Mouse (Mus musculus): ENCODE measurements around the gene Gsta2.
"Not testable (repeated sequence)": the region's sequence is repeated elsewhere in the genome, so short reads cannot be mapped to it uniquely, and the experiment has no call there.

Gsta2 gene

DNA sequence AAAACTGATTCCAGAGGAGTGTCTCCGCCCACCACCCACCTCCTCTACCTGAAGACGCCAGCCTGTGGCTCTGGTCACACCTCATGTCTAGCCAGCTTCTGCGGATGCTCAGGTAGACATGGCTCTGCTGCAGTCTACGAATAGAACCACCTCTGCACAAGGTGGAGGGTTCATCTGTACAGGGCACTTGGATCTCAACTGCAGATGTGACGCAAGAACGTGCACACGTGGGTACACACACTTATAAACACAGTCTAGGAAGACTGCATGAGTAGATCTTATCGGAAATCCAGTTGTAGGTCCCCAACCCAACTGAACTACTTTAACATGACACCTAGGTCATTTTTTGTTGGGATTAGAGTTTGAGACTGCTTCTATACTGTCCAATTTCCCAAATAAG, at the start of gene Gsta2:
Gene Gsta2, minus strand, starts transcription at position 178 of the 400 bp plus-strand sequence.
- no peak for DNase-seq (ENCODE audit: low spot score in 2 of 2)

DNA sequence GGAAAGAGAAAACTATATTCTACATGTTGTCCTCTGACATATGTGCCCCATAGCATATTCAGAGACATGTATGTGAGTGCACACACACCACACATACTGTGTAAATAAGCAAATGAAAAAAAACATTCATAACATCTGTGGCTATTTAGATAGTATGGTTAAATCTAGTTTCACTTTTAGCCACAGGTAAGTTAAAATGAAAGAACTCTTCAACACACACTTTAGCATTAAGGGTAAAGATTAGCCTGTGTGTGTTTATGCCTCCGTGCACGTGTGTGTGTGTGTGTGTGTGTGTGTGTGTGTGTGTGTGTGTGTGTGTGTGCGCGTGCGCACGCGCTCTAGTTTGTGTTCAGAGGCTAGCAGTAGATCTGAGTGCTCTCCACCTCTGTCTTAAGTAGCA, 46.0 kb upstream of the Gsta2 start:
- DNase-seq (ENCODE audit: low spot score in 2 of 2) = no peak

- DNase-seq (ENCODE audit: low spot score in 2 of 2) = no peak
Observed at GRCm38 (mm10) chr9:78400570-78400969, 45.0 kb upstream of the Gsta2 start.

DNA sequence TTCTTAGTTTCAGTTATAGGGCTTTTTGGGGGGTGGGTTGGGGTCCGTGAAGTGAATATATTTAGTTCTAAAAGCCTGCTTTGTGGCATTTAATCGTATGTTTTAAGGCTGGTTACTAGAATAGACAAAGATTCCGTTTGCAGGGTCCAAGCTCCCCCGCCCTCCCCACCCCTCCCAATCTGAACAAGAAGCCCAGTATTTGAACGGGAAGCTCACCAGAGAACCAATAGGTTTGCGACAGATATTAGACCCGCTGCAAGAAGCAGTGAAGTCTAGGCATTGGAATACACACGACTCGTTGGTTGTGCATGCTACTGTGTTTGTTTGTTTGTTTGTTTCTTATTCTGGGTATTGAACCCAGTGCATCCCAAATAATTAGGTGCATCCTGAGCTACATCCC, 40.9 kb upstream of the Gsta2 start:
- DNase-seq (ENCODE audit: low spot score in 2 of 2) = no peak

DNA sequence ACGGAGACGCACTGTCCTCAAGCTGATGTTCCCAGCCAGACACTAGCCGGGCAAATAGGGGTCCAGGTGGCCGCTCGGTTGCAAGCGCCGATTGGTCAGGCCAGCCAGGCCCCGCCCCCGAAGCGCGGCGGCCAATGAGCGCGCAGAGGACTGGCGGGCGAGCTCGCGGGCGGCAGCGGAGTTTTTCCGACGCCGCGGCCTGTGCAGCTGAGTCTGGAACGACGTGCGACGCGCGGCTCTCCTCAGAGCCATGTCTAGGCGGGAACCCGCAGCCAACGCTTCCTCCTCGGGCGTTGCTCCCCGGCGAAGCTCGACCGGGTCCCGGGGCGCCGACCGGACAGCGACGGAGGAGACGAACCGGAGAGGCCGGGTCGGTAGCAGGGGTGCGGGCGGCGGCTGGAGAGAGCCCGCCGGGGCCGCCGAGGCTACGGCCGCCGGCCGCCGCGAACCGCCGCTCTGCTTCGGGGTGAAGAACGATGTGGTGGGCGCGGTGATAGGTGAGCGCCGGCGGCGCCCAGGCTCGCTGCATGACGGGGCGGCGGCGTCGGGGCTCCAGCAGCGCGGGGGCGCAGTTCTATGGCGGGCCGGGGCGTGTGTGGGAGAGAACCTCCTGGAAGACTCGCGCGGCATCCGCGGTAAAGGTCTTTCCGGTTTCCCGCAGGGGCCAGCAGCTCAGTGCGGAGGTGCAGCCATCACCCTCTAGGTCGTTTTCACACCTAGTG, 40.2 kb upstream of the Gsta2 start, which contains the start of gene Ddx43:
Gene Ddx43, plus strand, starts transcription at position 148 of the 722 bp plus-strand sequence.
- DNase-seq (ENCODE audit: low spot score in 2 of 2) = peak in 1 of 2 experiments; percentile 14

GRCm38 (mm10) chr9:78395244-78395629, 39.6 kb upstream of the Gsta2 start:
- DNase-seq (ENCODE audit: low spot score in 2 of 2) = no peak

DNA sequence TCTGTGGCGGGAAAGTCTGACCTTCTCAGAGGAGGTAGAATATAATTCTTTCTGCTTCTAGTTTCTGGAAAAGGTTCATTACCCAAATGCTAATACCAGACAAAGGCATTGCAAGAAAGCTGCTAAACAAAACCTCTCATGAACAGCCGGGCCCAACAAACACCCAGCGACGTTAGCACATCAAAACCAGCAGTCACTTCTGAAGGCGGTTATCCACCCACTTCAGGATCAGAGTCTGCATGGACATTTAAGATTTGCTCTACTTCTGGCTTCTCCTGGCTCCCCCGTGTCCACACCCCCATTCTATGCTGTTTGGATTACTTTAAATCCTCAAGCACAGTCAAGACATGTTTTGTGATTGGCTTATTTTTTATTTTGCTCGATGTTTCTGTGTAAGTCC, 39.0 kb upstream of the Gsta2 start:
- DNase-seq (ENCODE audit: low spot score in 2 of 2) = no peak

- DNase-seq (ENCODE audit: low spot score in 2 of 2) = no peak
Observed at GRCm38 (mm10) chr9:78393741-78394140, 38.2 kb upstream of the Gsta2 start.

- no peak for DNase-seq (ENCODE audit: low spot score in 2 of 2)
Observed at GRCm38 (mm10) chr9:78389981-78390380, 34.4 kb upstream of the Gsta2 start.

DNA sequence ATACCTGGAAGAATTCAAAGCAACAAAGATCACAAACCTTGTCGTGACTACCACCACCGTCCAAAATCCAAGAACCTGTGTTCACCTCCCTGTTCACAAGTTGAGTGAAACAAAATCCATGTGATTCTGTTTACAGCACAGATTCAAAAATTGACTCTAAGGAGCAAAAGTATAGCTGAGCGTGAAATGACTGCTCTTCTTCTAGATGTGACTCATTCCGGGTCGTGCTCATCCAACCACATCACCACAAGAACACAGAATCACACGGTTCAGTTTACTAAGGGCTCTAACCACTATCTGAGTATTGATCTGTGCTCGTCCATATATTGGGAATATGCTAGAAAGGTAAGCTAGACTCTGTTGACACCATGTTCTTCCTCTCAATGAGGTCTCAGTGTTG, 31.4 kb upstream of the Gsta2 start:
- DNase-seq (ENCODE audit: low spot score in 2 of 2) = no peak

GRCm38 (mm10) chr9:78385893-78386292, 30.3 kb upstream of the Gsta2 start:
- DNase-seq (ENCODE audit: low spot score in 2 of 2) = no peak

DNA sequence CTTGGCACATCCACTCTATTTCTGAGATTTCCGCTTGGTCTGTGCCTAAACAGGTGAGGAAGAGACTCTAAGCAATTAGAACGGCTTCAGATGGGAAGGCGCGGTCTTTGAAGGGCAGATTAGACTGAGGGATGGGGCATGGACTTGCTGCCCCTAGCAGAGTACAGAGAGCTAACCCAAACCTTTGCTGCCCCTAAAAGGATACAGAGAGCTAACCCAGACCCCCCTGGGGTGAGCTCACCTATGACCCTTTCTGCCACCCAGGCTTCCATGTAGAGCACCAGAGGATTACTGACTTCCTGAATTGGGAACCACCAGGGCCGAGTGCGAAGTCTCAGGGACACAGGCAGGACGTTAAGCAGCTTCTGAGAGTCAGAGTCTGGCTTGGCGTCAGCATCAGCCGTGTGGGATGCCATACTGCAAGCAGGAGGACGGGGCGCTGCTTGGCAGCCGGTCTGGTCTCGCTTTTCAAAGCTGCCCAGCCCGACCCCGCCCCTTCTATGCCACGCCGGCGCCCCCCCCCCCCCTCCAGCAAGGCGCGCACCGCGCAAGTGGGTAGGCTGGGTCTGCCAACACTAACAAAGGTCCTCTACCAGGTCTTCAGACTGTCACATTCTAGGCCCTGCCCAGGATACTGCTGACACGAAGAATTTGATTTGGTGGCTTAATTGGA, 22.7 kb upstream of the Gsta2 start, which contains the start of gene Ooep:
Gene Ooep, minus strand, starts transcription at position 613 of the 673 bp plus-strand sequence.
- no peak for DNase-seq (ENCODE audit: low spot score in 2 of 2)

DNA sequence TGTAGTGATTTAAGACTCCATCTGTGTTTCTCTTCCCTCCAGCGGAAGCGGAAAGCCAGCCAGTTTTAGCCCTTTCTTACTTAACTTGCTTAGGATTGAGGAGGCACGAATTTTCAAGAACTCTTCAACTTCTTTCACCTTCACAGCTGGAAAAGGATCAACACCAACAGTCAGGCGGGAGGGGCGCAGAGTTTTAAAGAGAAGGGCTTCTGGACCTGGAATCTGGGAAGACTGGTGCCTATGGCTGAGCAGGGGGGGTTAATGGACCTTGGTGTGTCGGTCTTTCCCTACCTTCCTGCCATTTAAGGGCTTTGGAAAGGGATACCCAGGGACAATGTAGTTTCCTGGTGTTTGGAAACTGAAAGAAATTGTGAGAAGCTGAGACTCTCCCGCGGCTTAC, 22.0 kb upstream of the Gsta2 start:
- no peak for DNase-seq (ENCODE audit: low spot score in 2 of 2)

- DNase-seq (ENCODE audit: low spot score in 2 of 2) = no peak
Observed at GRCm38 (mm10) chr9:78375486-78375885, 19.9 kb upstream of the Gsta2 start.

DNA sequence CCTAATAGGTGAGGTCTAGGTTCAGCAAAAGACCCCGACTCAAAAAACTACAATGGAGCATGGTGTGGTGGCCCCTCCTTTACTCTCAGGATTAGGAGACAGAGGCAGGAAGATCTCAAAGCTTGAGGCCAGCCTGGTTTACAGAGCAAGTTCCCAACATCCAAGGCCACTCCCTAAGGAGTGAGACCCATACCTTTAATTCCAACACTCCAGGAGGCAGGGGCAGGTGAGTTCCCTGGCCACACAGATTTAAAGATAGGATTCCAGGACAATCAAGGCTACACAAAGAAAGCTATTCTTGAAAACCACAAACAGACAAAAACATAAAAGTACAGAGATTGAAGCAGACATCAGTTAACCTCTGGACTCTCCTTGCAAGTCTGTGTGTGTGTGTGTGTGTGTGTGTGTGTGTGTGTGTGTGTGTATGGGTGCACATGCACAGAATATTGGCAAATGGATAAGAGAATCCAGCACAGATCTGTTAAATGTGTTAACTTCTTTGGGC, 19.3 kb upstream of the Gsta2 start:
- no peak for DNase-seq (ENCODE audit: low spot score in 2 of 2)

DNA sequence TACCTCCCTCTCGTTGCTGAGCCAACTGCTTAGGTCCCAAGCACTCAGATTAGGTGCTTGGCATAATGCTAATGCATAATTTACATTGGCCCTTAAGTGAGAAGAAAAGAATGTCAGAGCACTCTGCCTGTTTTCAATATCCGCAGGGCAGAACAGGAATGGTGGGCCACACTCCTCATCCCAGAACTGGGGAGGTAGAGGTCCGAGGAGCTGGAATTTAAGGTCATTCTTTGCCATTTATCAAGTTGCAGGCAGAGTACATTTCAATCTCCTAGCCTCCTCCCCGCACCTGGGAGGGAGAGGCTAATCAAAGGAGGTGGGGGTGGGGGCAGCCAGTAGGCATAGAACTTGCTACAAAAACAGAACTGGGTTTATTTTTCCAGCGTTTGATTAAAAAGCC, 18.8 kb upstream of the Gsta2 start:
- DNase-seq (ENCODE audit: low spot score in 2 of 2) = no peak

- no peak for DNase-seq (ENCODE audit: low spot score in 2 of 2)
Observed at GRCm38 (mm10) chr9:78372827-78373504, 17.4 kb upstream of the Gsta2 start.

DNA sequence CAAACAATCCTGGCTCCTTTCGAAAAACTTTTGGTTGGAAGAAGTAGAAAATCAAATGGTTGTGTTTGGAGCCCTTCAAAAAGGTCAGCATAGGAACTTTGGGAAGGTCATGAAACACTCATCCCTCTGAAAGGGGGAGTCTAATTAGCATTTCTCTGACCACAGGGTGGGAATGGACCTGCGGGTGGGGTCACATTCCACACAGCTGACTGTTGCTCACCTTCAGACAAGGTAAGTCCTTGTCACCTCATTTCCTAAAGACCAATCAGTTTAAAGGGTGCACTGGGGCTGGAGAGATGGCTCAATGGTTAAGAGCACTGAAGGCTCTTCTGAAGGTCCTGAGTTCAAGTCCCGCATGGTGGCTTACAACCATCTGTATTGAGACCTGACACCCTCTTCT, 15.9 kb upstream of the Gsta2 start:
- no peak for DNase-seq (ENCODE audit: low spot score in 2 of 2)

DNA sequence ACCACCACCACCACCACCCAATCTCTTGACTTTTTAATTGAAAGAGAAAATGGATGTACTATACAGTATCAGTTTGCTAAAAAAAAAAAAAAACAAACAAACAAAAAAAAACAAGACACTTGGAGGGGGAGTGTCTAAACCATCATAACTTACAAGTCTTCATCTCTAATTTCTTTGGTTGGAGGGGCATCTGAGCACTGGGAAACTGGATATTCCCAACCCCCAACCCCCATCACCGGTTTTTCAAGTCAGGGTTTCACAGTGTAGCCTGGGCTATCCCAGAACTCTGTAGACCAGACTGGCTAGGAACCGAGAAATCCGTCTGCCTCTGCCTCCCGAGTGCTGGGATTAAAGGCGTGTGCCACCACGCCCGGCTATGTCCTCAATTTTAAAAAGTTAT, 14.2 kb upstream of the Gsta2 start:
- DNase-seq (ENCODE audit: low spot score in 2 of 2) = no peak

GRCm38 (mm10) chr9:78369349-78369748, 13.8 kb upstream of the Gsta2 start:
- no peak for DNase-seq (ENCODE audit: low spot score in 2 of 2)

- DNase-seq (ENCODE audit: low spot score in 2 of 2) = no peak
Observed at GRCm38 (mm10) chr9:78368671-78369293, 13.2 kb upstream of the Gsta2 start.

GRCm38 (mm10) chr9:78367959-78368358, 12.4 kb upstream of the Gsta2 start, which contains the start of gene Dppa5a:
TSS of gene Dppa5a (minus strand) at chr9:78368177.
- not testable (repeated sequence) for DNase-seq (ENCODE audit: low spot score in 2 of 2)
